24 mouse cellular contexts compared by ENCODE assay signal in the genomic region with DNA sequence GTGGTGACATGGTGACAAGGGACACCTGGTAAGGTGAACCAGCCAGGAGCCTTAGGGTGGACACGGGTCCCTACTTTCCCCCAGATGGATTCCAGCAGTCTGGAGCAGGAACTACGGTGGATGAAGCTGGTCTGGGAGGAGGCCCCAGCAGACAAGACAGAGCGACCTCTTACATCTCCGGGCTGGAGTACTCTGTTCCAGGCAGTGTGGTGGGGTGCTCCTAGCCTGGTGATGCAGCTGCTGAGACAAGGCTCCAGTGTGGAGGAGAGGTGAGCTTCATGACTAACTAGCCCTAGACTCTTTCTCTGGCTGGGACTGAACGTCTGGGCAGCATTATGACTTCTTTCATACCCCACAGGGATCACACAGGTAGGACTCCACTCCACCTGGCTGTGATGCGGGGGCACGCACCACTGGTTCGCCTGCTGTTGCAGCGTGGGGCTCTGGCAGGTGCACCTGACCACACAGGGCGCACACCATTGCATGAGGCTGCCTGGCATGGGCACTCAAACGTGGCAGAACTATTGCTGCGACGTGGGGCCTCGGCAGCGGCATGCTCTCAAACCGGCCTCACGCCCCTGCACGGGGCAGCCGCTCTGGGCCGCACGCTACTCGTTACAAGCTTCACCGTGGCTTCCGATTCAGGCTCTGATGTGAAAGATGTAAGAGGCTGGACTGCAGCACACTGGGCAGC. TPM values are rescaled to one million over a fixed set of nuclear protein-coding genes. Genes with fewer than 3 reads are reported as not detected.
A peak's percentile ranks its signal among the peaks of the same experiment; 100 is the strongest.
DNase-seq lines count a peak whose midpoint lies in the region; ATAC-seq and TF ChIP-seq lines count a peak whose summit lies in the region.
"Had no signal": no experiment of that assay in that cellular context is flagged by ENCODE, and none has a peak within 500 bp of the region (broad histone marks: within the 10 kb centered on the region; RNA-seq: fewer than 3 reads in every experiment).

No protein-coding gene starts in this region.

- TF ChIP-seq CTCF in liver, postnatal 0 days (IDR thresholded peaks at IDR 0.05; ENCODE audit: low read depth) = no peak
- no peak for TF ChIP-seq CTCF in kidney, postnatal 0 days (IDR thresholded peaks at IDR 0.05; ENCODE audit: low read depth)
- TF ChIP-seq CTCF in stomach, postnatal 0 days (IDR thresholded peaks at IDR 0.05; ENCODE audit: low read depth) = no peak

- no peaks in the 10 kb centered on the region for H3K9me3 ChIP-seq in liver, embryonic 15.5 days (replicated peaks)
- no peaks in the 10 kb centered on the region for H3K9me3 ChIP-seq in liver, postnatal 0 days (ENCODE audit: low read length)
- no peaks in the 10 kb centered on the region for H3K9me3 ChIP-seq in embryonic facial prominence, embryonic 15.5 days (replicated peaks)
- no peaks in the 10 kb centered on the region for H3K9me3 ChIP-seq in kidney, postnatal 0 days (replicated peaks; ENCODE audit: low read length)
- H3K9me3 ChIP-seq in stomach, postnatal 0 days (ENCODE audit: control insufficient read depth, low read length) = no peaks in the 10 kb centered on the region
- H3K9me3 ChIP-seq in midbrain, embryonic 16.5 days (replicated peaks; ENCODE audit: control insufficient read depth, low read length, poor library complexity, severe bottlenecking) = no peaks in the 10 kb centered on the region
- H3K9me3 ChIP-seq: forebrain, embryonic 12.5 days; heart, embryonic 15.5 days; hindbrain, embryonic 15.5 days; midbrain, embryonic 12.5 days; neural tube, embryonic 12.5 days had no signal

- ATAC-seq in liver, embryonic 15.5 days (ENCODE audit: insufficient read depth) = peak; percentile 8; the same call in 1 of the 2 replicates
- ATAC-seq in liver, postnatal 0 days = no peak
- no peak for ATAC-seq in embryonic facial prominence, embryonic 15.5 days (ENCODE audit: insufficient number of reproducible peaks, low FRiP score, low TSS enrichment, low read depth)
- ATAC-seq in kidney, postnatal 0 days (replicated peaks; ENCODE audit: low FRiP score, low read depth) = peak; percentile 75
- 0 out of 2 replicates have a peak, but pooled peaks have one; percentile 25 for ATAC-seq in stomach, postnatal 0 days (ENCODE audit: low FRiP score, low TSS enrichment)
- no peak for ATAC-seq in midbrain, embryonic 16.5 days

- peaks cover 11% of the 10 kb centered on the region for H3K4me1 ChIP-seq in liver, embryonic 15.5 days (replicated peaks)
- peaks cover 9% of the 10 kb centered on the region for H3K4me1 ChIP-seq in liver, postnatal 0 days (ENCODE audit: insufficient read depth)
- no peaks in the 10 kb centered on the region for H3K4me1 ChIP-seq in embryonic facial prominence, embryonic 15.5 days
- H3K4me1 ChIP-seq in kidney, postnatal 0 days (replicated peaks; ENCODE audit: insufficient read depth, low read length) = 0 out of 2 replicates have a peak, but pooled peaks cover 7% of the 10 kb centered on the region
- H3K4me1 ChIP-seq in stomach, postnatal 0 days (replicated peaks; ENCODE audit: control insufficient read depth, insufficient read depth) = no peaks in the 10 kb centered on the region
- H3K4me1 ChIP-seq in midbrain, embryonic 16.5 days (ENCODE audit: control insufficient read depth, insufficient read depth, low read length) = no peaks in the 10 kb centered on the region
- H3K4me1 ChIP-seq: forebrain, embryonic 12.5 days; hindbrain, embryonic 15.5 days; midbrain, embryonic 12.5 days; neural tube, embryonic 12.5 days had no signal

- no peak for DNase-seq in liver, postnatal 0 days
- no peak for DNase-seq in kidney, postnatal 0 days (ENCODE audit: low spot score)
- peak; percentile 13 for DNase-seq in stomach, postnatal 0 days (ENCODE audit: low spot score)
- no peak for DNase-seq in cerebellum, postnatal 25 days
- DNase-seq: adrenal gland, postnatal 25 days; cerebellum, adult 11 months; cerebellum, postnatal 14 days; gastrocnemius, postnatal 10 days; heart, postnatal 4 days; layer of hippocampus, adult 9-11 months; lung, embryonic 14.5 days; lung, postnatal 4 days; right cerebral cortex, adult 18-20 months had no signal

- no peak overlapping the region for H3K27ac ChIP-seq in liver, embryonic 15.5 days (replicated peaks)
- no peak overlapping the region for H3K27ac ChIP-seq in liver, postnatal 0 days (ENCODE audit: low read depth)
- 0 out of 2 replicates have a peak overlapping the region, but pooled peaks have one; percentile 39 for H3K27ac ChIP-seq in embryonic facial prominence, embryonic 15.5 days (replicated peaks)
- H3K27ac ChIP-seq in kidney, postnatal 0 days = no peak overlapping the region; the same call in 1 of the 2 replicates
- H3K27ac ChIP-seq in stomach, postnatal 0 days (replicated peaks) = peak overlapping the region; percentile 9; the same call in 1 of the 2 replicates
- H3K27ac ChIP-seq in midbrain, embryonic 16.5 days (ENCODE audit: low read length) = no peak overlapping the region
- H3K27ac ChIP-seq: forebrain, embryonic 12.5 days; heart, embryonic 15.5 days; hindbrain, embryonic 15.5 days; left cerebral cortex, adult 2 months; midbrain, embryonic 12.5 days; neural tube, embryonic 12.5 days had no signal

- H3K9ac ChIP-seq in liver, embryonic 15.5 days = no peak overlapping the region
- no peak overlapping the region for H3K9ac ChIP-seq in liver, postnatal 0 days (replicated peaks)
- no peak overlapping the region for H3K9ac ChIP-seq in embryonic facial prominence, embryonic 15.5 days
- no peak overlapping the region for H3K9ac ChIP-seq in kidney, postnatal 0 days (ENCODE audit: low read depth, low read length)
- H3K9ac ChIP-seq in stomach, postnatal 0 days (ENCODE audit: low read length) = no peak overlapping the region; the same call in 1 of the 2 replicates
- no peak overlapping the region for H3K9ac ChIP-seq in midbrain, embryonic 16.5 days (ENCODE audit: low read depth, low read length)
- H3K9ac ChIP-seq: forebrain, embryonic 12.5 days; heart, embryonic 15.5 days; hindbrain, embryonic 15.5 days; midbrain, embryonic 12.5 days; neural tube, embryonic 12.5 days had no signal

- TF ChIP-seq EP300 in liver, postnatal 0 days (IDR thresholded peaks at IDR 0.05; ENCODE audit: low read depth) = no peak
- no peak for TF ChIP-seq EP300 in stomach, postnatal 0 days (optimal IDR thresholded peaks at IDR 0.05)

- H3K27me3 ChIP-seq in liver, embryonic 15.5 days = peaks cover 17% of the 10 kb centered on the region
- H3K27me3 ChIP-seq in liver, postnatal 0 days (ENCODE audit: insufficient read depth, low read length) = no peaks in the 10 kb centered on the region
- H3K27me3 ChIP-seq in embryonic facial prominence, embryonic 15.5 days = no peaks in the 10 kb centered on the region; the same call in 1 of the 2 replicates
- no peaks in the 10 kb centered on the region for H3K27me3 ChIP-seq in kidney, postnatal 0 days (ENCODE audit: insufficient read depth, low read length)
- H3K27me3 ChIP-seq in stomach, postnatal 0 days (ENCODE audit: control insufficient read depth, insufficient read depth, low read length) = no peaks in the 10 kb centered on the region
- H3K27me3 ChIP-seq in midbrain, embryonic 16.5 days (ENCODE audit: control insufficient read depth, insufficient read depth, low read depth, low read length) = no peaks in the 10 kb centered on the region
- H3K27me3 ChIP-seq: heart, embryonic 15.5 days; hindbrain, embryonic 15.5 days; neural tube, embryonic 12.5 days had no signal

- H3K4me3 ChIP-seq in liver, embryonic 15.5 days (replicated peaks) = no peak overlapping the region
- H3K4me3 ChIP-seq in liver, postnatal 0 days (ENCODE audit: low read depth, low read length) = no peak overlapping the region
- H3K4me3 ChIP-seq in embryonic facial prominence, embryonic 15.5 days (replicated peaks) = no peak overlapping the region
- H3K4me3 ChIP-seq in kidney, postnatal 0 days (replicated peaks; ENCODE audit: low read depth, low read length) = no peak overlapping the region
- H3K4me3 ChIP-seq in stomach, postnatal 0 days (ENCODE audit: low read depth, low read length) = no peak overlapping the region
- H3K4me3 ChIP-seq in midbrain, embryonic 16.5 days (ENCODE audit: low read depth, low read length) = no peak overlapping the region
- H3K4me3 ChIP-seq: forebrain, embryonic 12.5 days; heart, embryonic 15.5 days; hindbrain, embryonic 15.5 days; left cerebral cortex, adult 2 months; midbrain, embryonic 12.5 days; neural tube, embryonic 12.5 days had no signal

- H3K4me2 ChIP-seq in liver, embryonic 15.5 days = no peak overlapping the region
- H3K4me2 ChIP-seq in liver, postnatal 0 days (ENCODE audit: low read depth, low read length) = no peak overlapping the region
- no peak overlapping the region for H3K4me2 ChIP-seq in embryonic facial prominence, embryonic 15.5 days (replicated peaks)
- peak overlapping the region; percentile 4; the same call in 1 of the 2 replicates for H3K4me2 ChIP-seq in kidney, postnatal 0 days (ENCODE audit: low read length)
- no peak overlapping the region for H3K4me2 ChIP-seq in stomach, postnatal 0 days (replicated peaks; ENCODE audit: low read depth)
- no peak overlapping the region for H3K4me2 ChIP-seq in midbrain, embryonic 16.5 days (ENCODE audit: low read length)
- H3K4me2 ChIP-seq: forebrain, embryonic 12.5 days; heart, embryonic 15.5 days; hindbrain, embryonic 15.5 days; liver, embryonic 11.5 days; lung, embryonic 14.5 days; midbrain, embryonic 12.5 days; neural tube, embryonic 12.5 days had no signal

- no peaks in the 10 kb centered on the region for H3K36me3 ChIP-seq in liver, embryonic 15.5 days (replicated peaks)
- H3K36me3 ChIP-seq in liver, postnatal 0 days (replicated peaks; ENCODE audit: insufficient read depth, low read length) = no peaks in the 10 kb centered on the region
- H3K36me3 ChIP-seq in embryonic facial prominence, embryonic 15.5 days = no peaks in the 10 kb centered on the region
- H3K36me3 ChIP-seq in kidney, postnatal 0 days (ENCODE audit: insufficient read depth, low read length) = no peaks in the 10 kb centered on the region
- H3K36me3 ChIP-seq in stomach, postnatal 0 days (ENCODE audit: control insufficient read depth, insufficient read depth, low read length) = no peaks in the 10 kb centered on the region
- H3K36me3 ChIP-seq in midbrain, embryonic 16.5 days (ENCODE audit: control insufficient read depth, insufficient read depth, low read length) = no peaks in the 10 kb centered on the region
- H3K36me3 ChIP-seq: forebrain, embryonic 12.5 days; heart, embryonic 15.5 days; hindbrain, embryonic 15.5 days; midbrain, embryonic 12.5 days; neural tube, embryonic 12.5 days had no signal

- WGBS in liver, embryonic 15.5 days (ENCODE audit: insufficient replicate concordance) = 69% methylated on average over 24 of the region's 24 CpGs
- 80% methylated on average over 24 of the region's 24 CpGs for WGBS in liver, postnatal 0 days (ENCODE audit: insufficient replicate concordance)
- 71% methylated on average over 24 of the region's 24 CpGs for WGBS in embryonic facial prominence, embryonic 15.5 days
- 29% methylated on average over 24 of the region's 24 CpGs for WGBS in kidney, postnatal 0 days
- 73% methylated on average over 24 of the region's 24 CpGs for WGBS in stomach, postnatal 0 days
- 74% methylated on average over 24 of the region's 24 CpGs for WGBS in midbrain, embryonic 16.5 days

RNA-seq across cellular contexts. Expression of gene Ankrd65, which starts 1.1 kb away (rescaled TPM):
- 0.07 TPM in 1 of 2 replicates, not detected in the other for polyA plus RNA-seq in liver, embryonic 15.5 days (2015; fragmentation: Nextera tagmentation; extraction: Ambion mirVana)
- polyA plus RNA-seq in liver, postnatal 0 days (2015; fragmentation: Nextera tagmentation; extraction: Ambion mirVana) = 0.34 and 0.46 TPM in 2 replicates
- polyA plus RNA-seq in embryonic facial prominence, embryonic 15.5 days (2015; fragmentation: Nextera tagmentation; extraction: Ambion mirVana) = 0.29 and 0.71 TPM in 2 replicates
- polyA plus RNA-seq in kidney, postnatal 0 days (2015; fragmentation: Nextera tagmentation; extraction: Ambion mirVana) = 0.28 and 0.29 TPM in 2 replicates
- polyA plus RNA-seq in stomach, postnatal 0 days (2015; fragmentation: Nextera tagmentation; extraction: Ambion mirVana) = 0.10 and 0.13 TPM in 2 replicates
- polyA plus RNA-seq in midbrain, embryonic 16.5 days (2015; fragmentation: Nextera tagmentation; extraction: Ambion mirVana) = not detected in 2 replicates
- polyA plus RNA-seq: forebrain, embryonic 12.5 days; heart, embryonic 15.5 days; hindbrain, embryonic 15.5 days; limb, embryonic 11.5 days; liver, embryonic 11.5 days; lung, embryonic 14.5 days; midbrain, embryonic 12.5 days; neural tube, embryonic 12.5 days had no signal

RNA-seq across cellular contexts. Expression of gene Tmem88b, which starts 5.7 kb away (rescaled TPM):
- polyA plus RNA-seq in liver, embryonic 15.5 days (2015; fragmentation: Nextera tagmentation; extraction: Ambion mirVana) = 0.13 and 0.22 TPM in 2 replicates
- polyA plus RNA-seq in liver, postnatal 0 days (2015; fragmentation: Nextera tagmentation; extraction: Ambion mirVana) = 0.21 and 0.40 TPM in 2 replicates
- polyA plus RNA-seq in embryonic facial prominence, embryonic 15.5 days (2015; fragmentation: Nextera tagmentation; extraction: Ambion mirVana) = 0.76 and 1.2 TPM in 2 replicates
- polyA plus RNA-seq in kidney, postnatal 0 days (2015; fragmentation: Nextera tagmentation; extraction: Ambion mirVana) = 0.16 and 0.22 TPM in 2 replicates
- 0.13 and 0.27 TPM in 2 replicates for polyA plus RNA-seq in stomach, postnatal 0 days (2015; fragmentation: Nextera tagmentation; extraction: Ambion mirVana)
- 0.85 and 1.1 TPM in 2 replicates for polyA plus RNA-seq in midbrain, embryonic 16.5 days (2015; fragmentation: Nextera tagmentation; extraction: Ambion mirVana)

RNA-seq across cellular contexts. Expression of gene Mrpl20, which starts 11.3 kb away (rescaled TPM):
- 135 and 141 TPM in 2 replicates for polyA plus RNA-seq in liver, embryonic 15.5 days (2015; fragmentation: Nextera tagmentation; extraction: Ambion mirVana)
- polyA plus RNA-seq in liver, postnatal 0 days (2015; fragmentation: Nextera tagmentation; extraction: Ambion mirVana) = 167 and 171 TPM in 2 replicates
- 175 and 191 TPM in 2 replicates for polyA plus RNA-seq in embryonic facial prominence, embryonic 15.5 days (2015; fragmentation: Nextera tagmentation; extraction: Ambion mirVana)
- 283 and 294 TPM in 2 replicates for polyA plus RNA-seq in kidney, postnatal 0 days (2015; fragmentation: Nextera tagmentation; extraction: Ambion mirVana)
- polyA plus RNA-seq in stomach, postnatal 0 days (2015; fragmentation: Nextera tagmentation; extraction: Ambion mirVana) = 230 and 240 TPM in 2 replicates
- polyA plus RNA-seq in midbrain, embryonic 16.5 days (2015; fragmentation: Nextera tagmentation; extraction: Ambion mirVana) = 243 and 257 TPM in 2 replicates

RNA-seq across cellular contexts. Expression of gene Vwa1, which starts 16.9 kb away (rescaled TPM):
- 0.33 and 0.54 TPM in 2 replicates for polyA plus RNA-seq in liver, embryonic 15.5 days (2015; fragmentation: Nextera tagmentation; extraction: Ambion mirVana)
- 0.25 and 0.28 TPM in 2 replicates for polyA plus RNA-seq in liver, postnatal 0 days (2015; fragmentation: Nextera tagmentation; extraction: Ambion mirVana)
- 14.2 and 17.4 TPM in 2 replicates for polyA plus RNA-seq in embryonic facial prominence, embryonic 15.5 days (2015; fragmentation: Nextera tagmentation; extraction: Ambion mirVana)
- 14.8 and 16.4 TPM in 2 replicates for polyA plus RNA-seq in kidney, postnatal 0 days (2015; fragmentation: Nextera tagmentation; extraction: Ambion mirVana)
- 30.0 and 32.3 TPM in 2 replicates for polyA plus RNA-seq in stomach, postnatal 0 days (2015; fragmentation: Nextera tagmentation; extraction: Ambion mirVana)
- polyA plus RNA-seq in midbrain, embryonic 16.5 days (2015; fragmentation: Nextera tagmentation; extraction: Ambion mirVana) = 31.0 and 31.5 TPM in 2 replicates

RNA-seq across cellular contexts. Expression of gene Ccnl2, which starts 20.9 kb away (rescaled TPM):
- polyA plus RNA-seq in liver, embryonic 15.5 days (2015; fragmentation: Nextera tagmentation; extraction: Ambion mirVana) = 65.6 and 77.1 TPM in 2 replicates
- polyA plus RNA-seq in liver, postnatal 0 days (2015; fragmentation: Nextera tagmentation; extraction: Ambion mirVana) = 47.7 and 52.5 TPM in 2 replicates
- 198 and 206 TPM in 2 replicates for polyA plus RNA-seq in embryonic facial prominence, embryonic 15.5 days (2015; fragmentation: Nextera tagmentation; extraction: Ambion mirVana)
- polyA plus RNA-seq in kidney, postnatal 0 days (2015; fragmentation: Nextera tagmentation; extraction: Ambion mirVana) = 103 and 109 TPM in 2 replicates
- 72.2 and 83.2 TPM in 2 replicates for polyA plus RNA-seq in stomach, postnatal 0 days (2015; fragmentation: Nextera tagmentation; extraction: Ambion mirVana)
- polyA plus RNA-seq in midbrain, embryonic 16.5 days (2015; fragmentation: Nextera tagmentation; extraction: Ambion mirVana) = 148 and 154 TPM in 2 replicates

Comparison
In these comparisons a context has a peak if more than half of its experiments do, and no peak if none do; other contexts are left out.
1. ATAC-seq: peak in liver, embryonic 15.5 days (single experiment), kidney, postnatal 0 days (single experiment) and stomach, postnatal 0 days (single experiment); none in liver, postnatal 0 days (single experiment), embryonic facial prominence, embryonic 15.5 days (single experiment) and midbrain, embryonic 16.5 days (single experiment).
2. H3K27ac ChIP-seq: peak in embryonic facial prominence, embryonic 15.5 days (single experiment) and stomach, postnatal 0 days (single experiment); none in liver, embryonic 15.5 days (single experiment), liver, postnatal 0 days (single experiment), kidney, postnatal 0 days (single experiment) and midbrain, embryonic 16.5 days (single experiment).